Mouse (Mus musculus): ENCODE results near the gene Kcnj12.

Kcnj12 gene

GRCm38 (mm10) chr11:61022550-61023391 is at the start of gene Kcnj12:
Kcnj12 (plus strand) TSS chr11:61022564.
- DNase-seq, result no peak

- no peak for DNase-seq
Observed at GRCm38 (mm10) chr11:60975097-60975496, 47.3 kb upstream of the Kcnj12 start.

- DNase-seq, result no peak
Observed at GRCm38 (mm10) chr11:60976234-60976633, 46.1 kb upstream of the Kcnj12 start.

- peak; percentile 22 to 38 for DNase-seq
Observed at GRCm38 (mm10) chr11:60976742-60977141, 45.6 kb upstream of the Kcnj12 start.

- DNase-seq, result no peak
Observed at GRCm38 (mm10) chr11:60977153-60977552, 45.2 kb upstream of the Kcnj12 start.

DNA sequence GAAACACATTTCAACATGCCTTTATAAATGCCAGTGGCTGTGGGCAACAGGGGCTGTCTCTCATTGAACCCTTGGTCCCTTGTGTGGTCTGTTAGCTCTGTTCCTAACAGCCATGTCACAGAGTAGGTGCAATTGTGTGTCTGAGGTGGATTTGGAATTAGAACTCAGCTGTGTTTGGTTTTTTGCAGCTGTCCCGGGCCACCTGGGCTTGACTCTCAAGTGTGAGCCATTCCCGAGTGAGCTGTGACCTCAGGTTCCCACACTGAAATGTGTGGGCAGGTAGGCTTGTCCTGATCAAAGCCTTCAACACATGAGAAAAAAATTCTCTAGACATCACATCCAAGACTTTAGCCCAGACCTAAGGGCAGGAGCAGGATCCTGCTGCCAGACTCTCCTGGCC is 43.7 kb upstream of the Kcnj12 start:
- no peak for DNase-seq

GRCm38 (mm10) chr11:60979788-60980187 is 42.6 kb upstream of the Kcnj12 start:
- no peak for DNase-seq

DNA sequence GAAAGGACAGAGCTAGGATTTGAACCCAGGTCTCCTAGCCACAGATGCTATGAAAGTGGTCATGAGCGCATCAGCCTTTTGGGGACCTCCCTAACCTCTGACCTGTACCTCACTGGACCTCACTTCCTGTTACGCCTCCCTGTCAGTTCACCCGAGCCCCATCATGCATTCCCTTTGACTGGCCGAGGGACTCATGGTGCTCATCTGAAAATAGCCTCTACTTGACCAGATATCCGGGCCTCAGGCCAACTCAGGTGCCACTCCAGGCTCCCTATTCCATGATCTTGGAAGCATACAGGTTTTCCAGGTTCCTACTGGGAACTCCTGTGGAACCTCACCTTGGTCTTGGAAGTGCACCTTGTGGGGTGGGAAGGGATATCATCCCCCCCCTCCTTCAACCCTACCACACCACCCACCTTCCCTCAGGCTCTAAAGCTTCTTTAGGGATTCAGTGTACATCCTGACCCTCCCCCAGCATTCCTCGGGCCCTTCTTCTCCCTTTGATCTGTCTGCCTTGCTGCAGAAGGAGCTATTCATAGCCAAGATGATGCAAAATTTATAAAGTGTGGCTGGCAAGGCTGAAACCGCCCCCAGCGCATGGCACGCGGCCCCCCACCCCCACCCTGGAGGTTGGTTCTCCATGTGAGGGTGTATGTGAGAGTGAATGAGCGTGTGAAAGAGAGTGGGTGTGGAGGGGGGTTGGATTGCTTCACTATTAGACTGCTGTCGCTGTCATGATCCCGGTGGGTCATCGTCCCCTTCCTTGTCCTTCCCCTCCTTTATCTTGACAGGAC is 40.5 kb upstream of the Kcnj12 start:
- no peak for DNase-seq

- no peak for DNase-seq
Observed at GRCm38 (mm10) chr11:60984912-60985558, 37.3 kb upstream of the Kcnj12 start.

GRCm38 (mm10) chr11:60990428-60990827 is 31.9 kb upstream of the Kcnj12 start:
- no peak for DNase-seq

GRCm38 (mm10) chr11:61002736-61003135 is 19.6 kb upstream of the Kcnj12 start:
- no peak for DNase-seq

DNA sequence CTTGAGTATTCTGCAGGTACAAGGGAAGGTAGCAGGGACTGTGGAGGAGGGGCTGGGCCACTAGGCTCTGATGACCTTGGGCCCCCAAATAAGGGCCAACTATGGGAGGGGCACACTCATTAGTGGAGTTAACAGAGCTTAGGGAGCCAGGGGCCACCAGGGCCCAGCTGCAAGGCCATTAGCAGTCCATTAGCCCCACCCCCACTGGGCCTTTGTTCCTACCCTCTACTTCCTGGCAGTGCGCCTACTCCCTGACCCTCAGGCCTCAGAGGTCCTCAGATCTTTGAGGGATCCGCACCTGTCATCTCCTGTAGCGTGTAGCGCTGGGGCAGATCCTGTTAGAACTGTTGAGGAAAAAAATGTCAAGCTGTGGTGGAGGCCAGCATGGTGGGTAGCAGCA is 18.3 kb upstream of the Kcnj12 start:
- no peak for DNase-seq

DNA sequence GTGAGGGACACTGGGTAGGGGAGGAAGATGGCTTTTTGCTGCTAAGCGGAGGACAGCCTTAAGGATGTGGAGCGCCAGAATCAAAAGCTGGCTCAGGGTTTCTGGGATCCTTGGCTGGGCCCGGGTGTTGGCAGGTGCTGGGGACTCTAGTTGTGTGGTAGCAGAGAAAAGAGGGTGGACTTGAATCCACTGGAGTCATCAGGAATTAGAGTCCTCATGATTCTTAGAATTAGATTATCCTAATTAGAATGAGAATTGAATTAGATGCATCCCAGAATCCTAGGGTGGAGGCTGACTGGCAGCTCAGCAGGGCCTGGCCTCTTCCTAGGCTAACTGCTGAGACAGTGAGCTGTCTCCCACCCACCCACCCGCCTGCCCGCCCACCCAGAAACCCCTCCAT is 17.6 kb upstream of the Kcnj12 start:
- DNase-seq, result no peak

DNA sequence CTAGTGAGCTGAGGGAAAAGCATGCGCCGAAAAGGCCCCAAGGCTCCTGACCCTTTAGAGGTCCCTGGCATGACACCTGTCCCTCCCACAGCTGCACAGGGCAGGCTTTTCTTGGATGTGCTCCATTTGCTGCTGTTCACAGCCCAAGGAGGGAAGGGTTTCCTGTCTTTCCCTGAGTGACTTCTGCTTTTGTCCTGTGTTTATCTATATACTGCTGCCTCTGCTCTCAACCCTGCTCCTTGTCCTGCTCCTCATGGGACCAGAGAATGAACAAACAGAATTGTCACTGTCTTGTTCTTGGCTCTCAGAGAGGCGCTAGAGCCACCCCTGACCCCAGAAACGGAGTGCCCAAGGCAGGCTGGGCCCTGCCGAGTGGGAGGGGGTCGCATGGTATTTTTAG is 17.0 kb upstream of the Kcnj12 start:
- DNase-seq, result no peak

DNA sequence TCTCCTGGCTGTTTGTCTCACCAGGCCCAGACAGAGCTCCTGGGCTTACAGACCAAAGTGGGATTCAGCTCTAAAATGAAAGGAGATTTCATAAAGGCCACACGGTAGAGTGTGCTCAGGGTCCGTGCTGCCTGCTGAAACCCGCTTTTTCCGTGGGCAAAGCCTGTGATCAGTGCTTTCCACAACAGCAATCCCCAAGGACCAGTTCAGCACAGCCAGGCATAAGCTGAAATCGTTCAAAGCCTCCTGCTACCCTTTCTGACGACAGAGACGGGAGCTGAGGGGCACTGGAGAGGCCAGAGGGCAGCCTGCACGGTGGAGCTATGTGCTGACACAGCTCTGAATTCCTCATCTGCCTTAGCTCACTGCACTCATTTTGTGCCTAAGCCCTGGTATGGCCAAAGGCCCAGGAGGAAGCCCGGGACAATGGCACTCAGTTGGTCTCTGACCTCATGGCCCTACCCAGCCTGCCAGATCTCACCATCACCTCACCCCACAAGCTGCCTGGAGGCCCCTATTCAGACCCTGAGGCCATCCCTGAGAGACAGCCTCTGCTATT is 10.5 kb upstream of the Kcnj12 start:
- DNase-seq, result no peak

GRCm38 (mm10) chr11:61016866-61017398 is 5.4 kb upstream of the Kcnj12 start:
- no peak for DNase-seq

DNA sequence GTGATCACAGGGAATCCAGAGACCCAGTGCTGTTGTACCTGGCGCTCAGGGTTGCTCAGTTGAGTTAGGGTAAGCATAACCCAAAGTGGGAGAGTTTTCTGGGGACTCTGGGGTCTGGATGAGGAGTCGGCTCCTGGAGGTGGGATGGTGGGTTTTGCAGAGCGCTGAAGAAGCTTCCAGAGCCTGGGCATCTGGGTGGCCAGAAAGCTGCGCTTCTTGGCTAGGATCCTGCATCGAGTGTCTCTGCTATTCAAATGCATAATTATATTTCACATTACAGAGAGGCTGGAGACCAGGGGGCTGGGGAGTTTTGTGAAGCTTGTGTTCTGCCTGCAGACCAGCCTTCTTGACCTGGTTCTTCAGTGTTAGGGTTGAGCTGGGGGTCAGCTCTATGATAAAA is 1.2 kb upstream of the Kcnj12 start:
- DNase-seq, result no peak

- no peak for DNase-seq
Observed at GRCm38 (mm10) chr11:61021676-61022549, 451 bp upstream of the Kcnj12 start.

- DNase-seq, result no peak
Observed at GRCm38 (mm10) chr11:61023416-61024200, 1.2 kb downstream of the Kcnj12 start.

GRCm38 (mm10) chr11:61024388-61024787 is 2.0 kb downstream of the Kcnj12 start:
- no peak for DNase-seq

- DNase-seq, result no peak
Observed at GRCm38 (mm10) chr11:61024996-61025395, 2.6 kb downstream of the Kcnj12 start.
